Mouse (Mus musculus) cerebellum, adult 2 months (tissue): ENCODE results near the gene Ppp2ca. TPM values are rescaled to one million over a fixed set of nuclear protein-coding genes. Genes with fewer than 3 reads are reported as not detected.

Experiments used
- DNase-seq, 2 experiments: peaks; one replicate each; pipeline ENCODE4 v3.0.0; 2021
- H3K27ac ChIP-seq: fragments of 200-500 bp; 2 replicates; pipeline ENCODE4 v1.5.1; 2012; ENCODE audit warnings: low read length, control low read depth, inconsistent platforms; ENCODE audit not compliant: insufficient read depth
- H3K27me3 ChIP-seq: fragments of 200-500 bp; 2 replicates; pipeline ENCODE4 v1.6.1; 2012; ENCODE audit warnings: inconsistent platforms, mild to moderate bottlenecking, low read length, moderate library complexity; ENCODE audit not compliant: control insufficient read depth, insufficient read depth
- H3K4me1 ChIP-seq: fragments of 200-500 bp; 2 replicates; pipeline ENCODE4 v1.6.1; 2011; ENCODE audit warnings: low read length; ENCODE audit not compliant: control insufficient read depth, insufficient read depth
- H3K4me3 ChIP-seq: fragments of 200-500 bp; replicated peaks from 2 replicates; pipeline ENCODE3; 2011; ENCODE audit warnings: mild to moderate bottlenecking, low read depth, low read length, control low read depth; ENCODE audit not compliant: insufficient read depth
- CTCF ChIP-seq: fragments of 200-500 bp; IDR thresholded peaks from 2 replicates; pipeline ENCODE4 v1.5.1; 2011; ENCODE audit warnings: low read depth, mild to moderate bottlenecking, control low read depth, low read length, moderate library complexity, borderline replicate concordance; ENCODE audit not compliant: insufficient read depth
- POLR2A ChIP-seq: fragments of 200-500 bp; IDR thresholded peaks from 2 replicates; pipeline ENCODE4 v1.6.1; 2011; ENCODE audit warnings: low read length, control low read depth, borderline replicate concordance; ENCODE audit not compliant: insufficient read depth
- WGBS: fragments of 180-500 bp; shearing (Covaris S2); methylation state at CpG from one replicate; pipeline ENCODE4 v1.1.7; 2018; 5-methylcytosine and 5-hydroxymethylcytosine counted together
- polyA plus RNA-seq: library from polyadenylated mRNA; depleted of rRNA; stranded (reverse); fragments of >200 nt; gene quantifications from 2 replicates; pipeline ENCODE4 v1.2.3, GENCODE M21; 2012

Gene Ppp2ca
- polyA plus RNA-seq, 1 experiment = 112 TPM

DNA sequence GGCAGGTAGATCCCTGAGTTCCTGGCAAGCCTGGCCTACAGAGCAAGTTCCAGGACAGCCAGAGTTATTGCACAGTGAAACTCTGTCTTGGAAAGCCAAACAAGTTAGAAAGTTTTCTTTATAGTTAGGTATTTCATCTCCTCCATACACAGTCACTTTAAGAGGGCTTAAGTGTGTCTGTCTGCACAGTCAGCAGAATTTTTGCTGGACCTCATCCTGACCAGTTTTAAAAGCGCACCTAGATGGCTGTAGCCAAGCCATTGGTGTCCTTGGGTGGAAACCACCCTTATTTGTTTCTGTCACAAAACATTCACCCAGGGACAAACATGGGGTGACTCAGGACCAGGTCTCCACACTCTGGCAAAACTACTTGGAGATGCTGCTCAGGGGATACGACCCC is 17.8 kb upstream of the Ppp2ca start:
- Histone ChIP-seq H3K27ac (no peak overlapping the region), H3K4me3 (no peak overlapping the region), H3K27me3 (no peaks in the 10 kb centered on the region), H3K4me1 (no peaks in the 10 kb centered on the region)
- TF ChIP-seq CTCF (no peak), POLR2A (no peak)
- DNase-seq = no peak
- 98% methylated on average over 2 of the region's 2 CpGs for WGBS

DNA sequence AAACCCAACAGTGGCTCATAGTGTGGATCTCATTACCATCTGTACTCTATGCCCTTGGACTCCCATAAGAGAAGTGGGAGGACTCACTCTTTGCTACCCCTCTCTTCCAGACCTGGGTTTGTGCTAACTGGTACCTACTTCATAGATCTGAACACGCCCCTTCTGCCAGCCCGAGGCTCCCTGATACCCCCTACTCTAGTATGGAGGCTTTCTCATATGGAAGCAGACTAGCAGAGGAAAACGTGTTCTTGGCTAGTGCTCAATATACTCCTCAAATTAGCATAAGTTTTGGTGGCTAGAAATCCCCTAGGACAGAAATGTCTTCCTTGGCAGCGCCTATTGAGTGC is 12.7 kb upstream of the Ppp2ca start:
- H3K27me3 ChIP-seq = no peaks in the 10 kb centered on the region
- no peaks in the 10 kb centered on the region; the same call in 1 of the 2 replicates for H3K4me1 ChIP-seq
- DNase-seq = no peak
- no peak for TF ChIP-seq CTCF
- TF ChIP-seq POLR2A = no peak
- no peak overlapping the region; the same call in 1 of the 2 replicates for H3K27ac ChIP-seq
- no peak overlapping the region for H3K4me3 ChIP-seq
- WGBS = 36% methylated on average over 4 of the region's 4 CpGs

- Histone ChIP-seq H3K27me3 (no peaks in the 10 kb centered on the region), H3K4me3 (no peak overlapping the region), H3K27ac (peak overlapping the region; percentile 59; the same call in 1 of the 2 replicates), H3K4me1 (no peaks in the 10 kb centered on the region; the same call in 1 of the 2 replicates)
- peak; percentile 23 to 40 for DNase-seq
- TF ChIP-seq CTCF = no peak
- no peak for TF ChIP-seq POLR2A
- 28% methylated on average over 9 of the region's 9 CpGs for WGBS
Measured at GRCm38 (mm10) chr11:52086204-52086864, 12.1 kb upstream of the Ppp2ca start.

- no peak overlapping the region for H3K4me3 ChIP-seq
- no peak for DNase-seq
- no peaks in the 10 kb centered on the region; the same call in 1 of the 2 replicates for H3K4me1 ChIP-seq
- 70% methylated on average over 8 of the region's 8 CpGs for WGBS
- TF ChIP-seq CTCF = no peak
- no peak for TF ChIP-seq POLR2A
- no peak overlapping the region for H3K27ac ChIP-seq
- no peaks in the 10 kb centered on the region for H3K27me3 ChIP-seq
Measured at GRCm38 (mm10) chr11:52089291-52089690, 9.2 kb upstream of the Ppp2ca start.

- Histone ChIP-seq H3K4me1 (no peaks in the 10 kb centered on the region; the same call in 1 of the 2 replicates), H3K27ac (no peak overlapping the region), H3K27me3 (no peaks in the 10 kb centered on the region), H3K4me3 (no peak overlapping the region)
- TF ChIP-seq CTCF = no peak
- no peak for TF ChIP-seq POLR2A
- WGBS = 92% methylated on average over 9 of the region's 9 CpGs
- DNase-seq = no peak
Measured at GRCm38 (mm10) chr11:52091261-52091660, 7.2 kb upstream of the Ppp2ca start.

DNA sequence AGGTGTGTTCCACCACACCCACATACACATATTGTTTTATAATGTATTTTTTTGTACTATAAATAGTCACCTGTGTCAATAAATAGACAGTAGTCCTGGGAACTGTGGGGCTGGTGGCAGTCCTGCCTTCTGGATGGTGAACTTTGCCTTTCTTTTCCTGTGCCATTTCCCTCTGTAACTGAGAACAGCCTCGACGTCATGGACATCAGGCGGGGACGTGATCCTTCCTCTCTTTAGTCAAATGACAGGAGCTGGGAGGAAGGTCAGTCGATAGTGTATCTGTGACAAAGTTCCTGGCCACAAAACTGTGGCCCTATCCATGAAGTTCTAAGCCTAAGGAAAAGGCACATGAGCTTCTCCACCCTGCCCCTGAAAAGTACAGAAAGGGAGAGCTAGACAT is 3.9 kb upstream of the Ppp2ca start:
- no peak for DNase-seq
- H3K4me1 ChIP-seq = peaks cover 12% of the 10 kb centered on the region; the same call in 1 of the 2 replicates
- H3K27ac ChIP-seq = no peak overlapping the region
- H3K27me3 ChIP-seq = no peaks in the 10 kb centered on the region
- 69% methylated on average over 5 of the region's 5 CpGs for WGBS
- TF ChIP-seq CTCF (no peak), POLR2A (no peak)
- no peak overlapping the region for H3K4me3 ChIP-seq

DNA sequence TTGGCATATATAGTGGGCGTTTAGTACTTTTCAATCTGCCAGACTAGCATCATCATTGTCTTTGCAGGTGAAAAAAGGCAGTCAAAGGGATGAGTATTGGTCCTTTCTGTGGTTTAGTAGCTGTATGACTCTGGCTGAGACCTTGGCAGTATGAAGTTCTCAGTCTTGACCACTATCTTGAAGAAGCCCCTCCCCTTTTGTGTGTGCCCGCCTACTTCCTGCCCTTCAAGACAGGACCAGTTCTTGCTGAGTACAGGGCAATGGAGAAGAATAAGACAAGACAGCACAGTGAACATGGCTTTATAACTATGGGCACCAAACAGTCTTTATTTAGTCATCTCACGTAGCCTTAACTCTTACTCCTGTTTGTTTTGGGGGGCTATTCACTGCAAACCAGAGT is 1.5 kb upstream of the Ppp2ca start:
- peaks cover 17% of the 10 kb centered on the region; the same call in 1 of the 2 replicates for H3K4me1 ChIP-seq
- WGBS = 87% methylated on average over 3 of the region's 3 CpGs
- peak overlapping the region; percentile 97 for H3K27ac ChIP-seq
- no peak overlapping the region for H3K4me3 ChIP-seq
- no peak for DNase-seq
- TF ChIP-seq POLR2A (no peak), CTCF (no peak)
- no peaks in the 10 kb centered on the region for H3K27me3 ChIP-seq

DNA sequence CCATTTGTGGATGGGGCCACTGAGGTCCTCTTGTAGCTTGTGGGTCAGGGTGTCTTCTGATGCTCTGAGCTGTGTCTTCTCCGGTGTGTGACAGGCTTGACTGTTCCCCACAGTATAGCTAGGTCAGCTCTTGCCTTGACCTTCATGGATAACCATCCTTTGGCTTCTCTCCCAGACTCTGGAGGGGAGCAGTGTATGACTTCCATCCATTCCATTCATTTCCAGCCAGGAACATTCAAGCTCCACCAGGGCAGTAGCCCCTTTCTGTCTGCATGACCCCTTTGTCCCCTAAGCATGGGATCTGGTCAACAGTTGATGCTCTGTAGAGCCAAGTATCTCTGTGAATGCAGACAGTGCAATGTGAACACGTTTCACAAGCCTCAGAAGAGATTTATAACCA is 885 bp upstream of the Ppp2ca start:
- Histone ChIP-seq H3K4me1 (peaks cover 17% of the 10 kb centered on the region; the same call in 1 of the 2 replicates), H3K27ac (peak overlapping the region; percentile 97), H3K4me3 (no peak overlapping the region), H3K27me3 (no peaks in the 10 kb centered on the region)
- peak in 1 of 2 experiments; percentile 54 for DNase-seq
- no peak for TF ChIP-seq CTCF
- TF ChIP-seq POLR2A = no peak
- WGBS = 15% methylated on average over 2 of the region's 2 CpGs
